Mouse (Mus musculus) erythroblast, embryonic 14.5 days (primary cell): ENCODE data around the gene Bcl10.

Source experiments
- GATA1 ChIP-seq: IDR thresholded peaks from 2 replicates; pipeline ENCODE4 v1.6.1; 2012; ENCODE audit warnings: low read length, inconsistent platforms, mixed read lengths
- TAL1 ChIP-seq: IDR thresholded peaks from 3 replicates; pipeline ENCODE4 v1.6.1; 2012; ENCODE audit warnings: low read length, inconsistent platforms, mixed read lengths

DNA sequence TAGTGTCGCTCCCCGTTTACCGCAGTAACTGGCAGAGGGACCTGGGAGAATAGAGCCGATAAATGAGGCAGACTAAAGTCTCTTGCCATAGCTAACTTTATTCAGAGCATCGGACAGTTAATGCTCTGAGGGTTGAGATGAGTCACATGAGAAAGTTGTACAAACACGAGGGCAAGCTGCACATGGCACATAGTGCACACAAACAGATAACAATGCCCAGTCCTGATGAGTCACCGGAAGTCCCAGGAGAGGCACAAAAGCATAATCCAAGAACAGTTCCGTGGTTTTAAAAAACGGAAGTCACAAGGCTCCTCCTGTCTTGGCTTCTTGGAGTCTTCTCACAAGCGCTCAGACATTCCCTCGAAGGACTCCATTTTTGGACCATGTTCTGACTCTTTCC, 46.5 kb upstream of the Bcl10 start:
- no peak for TF ChIP-seq GATA1
- no peak for TF ChIP-seq TAL1
